Mouse (Mus musculus) adrenal gland, postnatal 4 days (tissue): Measurements from ENCODE around the gene Dapk1. TPM values are rescaled to one million over a fixed set of nuclear protein-coding genes. Genes with fewer than 3 reads are reported as not detected.

ENCODE experiments used
- DNase-seq, 2 experiments: peaks; one replicate each; pipeline ENCODE4 v3.0.0; 2021 to 2022; ENCODE audit warnings: low spot score in 2 of 2, mixed read lengths in 2 of 2
- total RNA-seq, 2 experiments: library from RNA; stranded (reverse); gene quantifications; 2 replicates each; pipeline ENCODE4 v1.2.3; 2021

Dapk1 gene
- total RNA-seq, 2 experiments from 2014 or later = 33.3 to 41.7 TPM

- no peak for DNase-seq
These were observed 60.9 kb downstream of the Dapk1 start for GRCm38 (mm10) chr13:60662493-60663177.

- DNase-seq = no peak
These were observed 62.3 kb downstream of the Dapk1 start for GRCm38 (mm10) chr13:60664058-60664457.

GRCm38 (mm10) chr13:60664816-60665215 lies 63.1 kb downstream of the Dapk1 start:
- DNase-seq = no peak

- DNase-seq = no peak
These were observed 63.7 kb downstream of the Dapk1 start for GRCm38 (mm10) chr13:60665402-60665801.

GRCm38 (mm10) chr13:60668036-60668435 lies 66.3 kb downstream of the Dapk1 start:
- DNase-seq = no peak

GRCm38 (mm10) chr13:60670605-60671004 lies 68.9 kb downstream of the Dapk1 start:
- DNase-seq = no peak

- no peak for DNase-seq
These were observed 69.5 kb downstream of the Dapk1 start for GRCm38 (mm10) chr13:60671235-60671634.

GRCm38 (mm10) chr13:60672287-60672686 lies 70.5 kb downstream of the Dapk1 start:
- no peak for DNase-seq

- DNase-seq = no peak
These were observed 71.3 kb downstream of the Dapk1 start for GRCm38 (mm10) chr13:60672882-60673675.

- DNase-seq = no peak
These were observed 72.6 kb downstream of the Dapk1 start for GRCm38 (mm10) chr13:60674301-60674700.

GRCm38 (mm10) chr13:60674911-60675310 lies 73.2 kb downstream of the Dapk1 start:
- no peak for DNase-seq

GRCm38 (mm10) chr13:60675416-60675815 lies 73.7 kb downstream of the Dapk1 start:
- DNase-seq = no peak

- no peak for DNase-seq
These were observed 77.2 kb downstream of the Dapk1 start for GRCm38 (mm10) chr13:60678912-60679311.

GRCm38 (mm10) chr13:60682714-60683695 lies 81.3 kb downstream of the Dapk1 start:
- DNase-seq = no peak

- no peak for DNase-seq
These were observed 82.5 kb downstream of the Dapk1 start for GRCm38 (mm10) chr13:60684050-60684760.

- DNase-seq = no peak
These were observed 83.1 kb downstream of the Dapk1 start for GRCm38 (mm10) chr13:60684806-60685205.

- DNase-seq = no peak
These were observed 83.5 kb downstream of the Dapk1 start for GRCm38 (mm10) chr13:60685216-60685615.

- no peak for DNase-seq
These were observed 84.4 kb downstream of the Dapk1 start for GRCm38 (mm10) chr13:60686024-60686663.

GRCm38 (mm10) chr13:60686967-60687366 lies 85.2 kb downstream of the Dapk1 start:
- no peak for DNase-seq

- DNase-seq = no peak
These were observed 85.7 kb downstream of the Dapk1 start for GRCm38 (mm10) chr13:60687462-60687861.
